Mouse (Mus musculus): ENCODE measurements around the gene Brd4.

- TF ChIP-seq CTCF (IDR thresholded peaks at IDR 0.05; ENCODE audit: extremely low read depth, insufficient read length, insufficient replicate concordance, low read depth, low read length) (no peak), POLR2A (IDR thresholded peaks at IDR 0.05; ENCODE audit: low read depth, low read length) (no peak)
These were observed 2.8 kb downstream of the Brd4 start for GRCm38 (mm10) chr17:32281611-32282310.
